Mouse (Mus musculus): Measurements from ENCODE around the gene Nhsl2. TPM values are rescaled to one million over a fixed set of nuclear protein-coding genes. Genes with fewer than 3 reads are reported as not detected.

Gene Nhsl2
- total RNA-seq, 2 experiments from 2014 or later, result 49.3 to 57.1 TPM

DNA sequence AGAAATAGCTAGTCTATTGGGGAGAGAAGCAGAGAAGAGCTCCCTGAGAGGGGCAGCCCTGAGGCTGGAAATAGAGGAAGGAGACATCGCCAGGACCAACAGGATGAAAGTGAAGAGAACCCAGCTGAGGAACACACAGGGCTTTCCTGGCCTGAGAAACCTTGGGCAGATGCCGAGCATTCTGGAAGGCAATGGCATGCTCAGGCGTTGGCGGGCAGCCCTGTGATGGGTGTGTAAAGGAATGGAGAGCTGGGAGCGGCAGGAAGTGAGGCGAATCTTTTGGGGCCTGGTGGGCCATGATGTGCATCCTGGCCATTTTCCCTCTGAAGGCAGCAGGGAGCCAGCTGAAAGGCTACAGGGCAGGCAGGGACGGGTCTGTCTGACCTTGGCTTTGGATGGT, 83.1 kb downstream of the Nhsl2 start:
- no peak overlapping the region for H3K4me3 ChIP-seq
- H3K27ac ChIP-seq, result no peak overlapping the region
- no peak for DNase-seq (ENCODE audit: low spot score in 2 of 2)
- no peak for TF ChIP-seq CTCF (conservative IDR thresholded peaks at IDR 0.05)

DNA sequence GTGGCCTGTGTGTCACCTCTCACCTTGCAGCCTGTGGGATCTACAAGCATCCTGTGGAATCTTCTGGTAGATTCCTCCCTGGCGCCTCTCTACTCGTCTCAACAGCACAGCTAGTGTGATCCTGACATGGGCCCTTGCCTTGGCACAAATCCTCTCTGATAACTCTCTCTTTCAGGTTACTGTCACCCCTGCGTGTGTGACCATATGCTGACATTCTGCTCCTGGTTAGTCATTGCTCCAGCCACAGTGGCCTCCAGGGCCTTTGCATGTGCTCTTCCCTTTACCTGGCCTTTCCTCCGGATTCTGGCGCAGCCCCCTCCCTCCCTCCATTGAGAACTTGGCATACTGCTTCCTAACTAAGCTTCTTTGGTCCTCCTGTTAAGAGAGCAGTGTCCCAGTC, 84.2 kb downstream of the Nhsl2 start:
- no peak overlapping the region for H3K4me3 ChIP-seq
- no peak overlapping the region for H3K27ac ChIP-seq
- no peak for DNase-seq (ENCODE audit: low spot score in 2 of 2)
- TF ChIP-seq CTCF (conservative IDR thresholded peaks at IDR 0.05), result no peak

DNA sequence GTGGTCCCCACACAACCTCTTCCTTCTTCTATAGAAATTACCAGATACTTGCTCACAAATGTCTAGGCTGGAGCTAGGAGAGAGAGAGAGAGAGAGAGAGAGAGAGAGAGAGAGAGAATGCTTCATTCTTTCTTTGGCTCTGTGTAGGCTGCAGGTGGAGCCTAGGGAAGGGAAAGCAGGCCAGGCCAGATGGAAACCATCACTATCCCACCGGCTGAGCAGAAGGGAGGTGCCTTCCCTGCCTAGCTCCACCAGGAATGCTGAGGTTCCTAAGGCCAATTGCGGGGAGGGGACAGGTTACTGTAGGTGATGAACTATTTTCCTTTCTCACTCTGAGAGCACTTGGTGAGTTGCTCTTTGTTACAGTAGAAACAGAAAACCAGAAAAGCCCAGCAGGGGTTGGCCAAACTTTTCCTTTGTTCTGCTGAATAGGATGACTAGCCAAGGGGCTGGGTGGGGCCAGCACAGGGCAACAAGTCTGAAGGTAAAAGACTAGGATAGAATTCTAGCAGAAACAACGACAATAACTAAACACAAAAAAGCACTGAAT, 86.2 kb downstream of the Nhsl2 start:
- no peak for DNase-seq (ENCODE audit: low spot score in 2 of 2)
- no peak overlapping the region for H3K27ac ChIP-seq
- no peak for TF ChIP-seq CTCF (conservative IDR thresholded peaks at IDR 0.05)

DNA sequence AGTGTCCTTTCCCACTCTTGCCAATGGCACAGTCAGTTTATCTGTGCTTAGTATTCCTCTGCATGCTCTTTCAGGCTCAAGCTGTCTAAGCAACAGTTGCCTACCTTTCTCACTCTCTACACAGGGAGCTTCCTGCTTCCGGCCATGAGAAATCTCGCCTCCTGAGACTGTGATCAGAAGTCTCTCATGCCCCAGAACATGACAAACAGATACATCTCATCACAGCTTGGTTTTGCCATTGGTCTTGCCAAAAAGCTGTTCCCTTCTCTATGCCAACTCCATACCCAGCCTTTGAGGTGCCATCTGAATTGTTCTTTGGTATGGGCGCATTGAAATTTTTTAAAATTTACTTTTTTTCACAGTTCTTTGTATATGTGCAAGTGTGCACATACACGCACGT, 90.3 kb downstream of the Nhsl2 start:
- Histone ChIP-seq H3K27ac (no peak overlapping the region), H3K4me3 (no peak overlapping the region)
- TF ChIP-seq CTCF (conservative IDR thresholded peaks at IDR 0.05), result no peak
- no peak for DNase-seq (ENCODE audit: low spot score in 2 of 2)

More for the DNA sequence above, 86.2 kb downstream of the Nhsl2 start:
- no peak overlapping the region for H3K4me3 ChIP-seq

DNA sequence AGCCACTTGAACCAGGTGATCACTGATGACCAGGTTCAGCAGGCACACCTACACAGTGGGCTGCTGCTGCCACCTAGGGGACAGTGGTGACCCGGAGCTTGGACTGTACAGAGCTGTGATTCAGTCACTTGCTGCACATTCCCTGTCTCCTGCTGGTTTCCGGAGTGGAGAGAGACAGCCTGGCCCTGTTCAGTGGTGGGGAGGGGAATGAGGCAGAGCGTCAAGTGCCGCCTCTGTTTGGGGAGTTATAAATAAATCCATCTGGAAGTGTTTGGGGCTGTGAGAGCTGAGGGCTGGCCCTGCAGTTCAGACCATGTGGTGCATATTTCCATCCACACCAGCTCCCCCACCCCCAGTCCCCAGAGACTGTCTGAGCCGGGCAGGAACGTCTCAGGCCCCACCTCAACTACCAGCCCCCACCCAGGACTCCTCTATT, 93.3 kb downstream of the Nhsl2 start:
- peak; percentile 77 for TF ChIP-seq CTCF (conservative IDR thresholded peaks at IDR 0.05)
- Histone ChIP-seq H3K4me3 (no peak overlapping the region), H3K27ac (peak overlapping the region; percentile 68)
- DNase-seq (ENCODE audit: low spot score in 2 of 2), result peak; percentile 61 to 62

DNA sequence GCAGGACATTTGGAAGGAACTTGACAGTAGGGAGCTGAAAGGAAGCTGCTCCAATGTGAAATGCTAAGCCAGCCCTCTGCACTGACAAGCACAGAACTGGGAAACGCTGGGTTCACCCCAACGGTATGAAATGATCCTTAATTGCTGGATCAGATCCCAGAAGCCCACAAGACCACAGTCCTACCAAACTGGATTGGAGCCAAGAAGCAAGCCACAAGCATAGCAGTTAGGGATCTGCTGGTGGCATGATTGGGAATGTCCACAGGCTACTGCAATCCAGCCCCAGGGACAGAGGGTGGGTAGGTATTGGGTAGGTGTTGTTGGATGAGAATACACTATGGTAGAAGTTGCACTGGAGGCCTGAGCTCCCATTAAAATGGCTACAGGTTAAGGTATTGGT, 94.6 kb downstream of the Nhsl2 start:
- no peak for TF ChIP-seq CTCF (conservative IDR thresholded peaks at IDR 0.05)
- no peak for DNase-seq (ENCODE audit: low spot score in 2 of 2)
- H3K27ac ChIP-seq, result no peak overlapping the region
- H3K4me3 ChIP-seq, result no peak overlapping the region

DNA sequence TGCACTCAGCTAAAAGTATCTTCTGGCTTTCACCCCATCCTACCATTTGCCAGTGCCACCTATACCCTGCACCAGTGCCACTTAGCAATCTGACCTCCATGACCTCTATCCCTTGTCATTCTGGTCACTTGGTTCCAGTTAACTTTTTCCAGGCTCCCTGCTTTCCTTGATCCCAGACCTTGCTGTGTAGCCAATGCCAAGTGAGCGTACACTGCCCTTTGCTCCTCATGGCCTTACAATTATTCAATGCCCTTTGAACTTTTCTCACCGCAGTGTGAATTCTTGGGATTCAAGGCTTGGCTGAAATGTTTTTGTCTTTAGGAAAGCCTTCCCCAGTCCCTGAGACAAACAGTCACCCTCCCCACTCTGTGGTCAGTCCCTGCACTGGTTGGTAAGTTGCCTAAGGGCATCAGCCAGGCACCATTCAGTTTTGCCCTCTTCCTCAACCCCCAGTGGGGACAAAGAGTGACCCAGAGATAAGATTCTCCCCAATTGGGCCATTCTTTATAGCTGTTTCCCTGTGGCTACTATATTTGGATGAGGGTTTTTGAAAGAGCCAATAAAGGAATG, 95.7 kb downstream of the Nhsl2 start:
- Histone ChIP-seq H3K27ac (no peak overlapping the region), H3K4me3 (no peak overlapping the region)
- TF ChIP-seq CTCF (conservative IDR thresholded peaks at IDR 0.05), result no peak
- DNase-seq (ENCODE audit: low spot score in 2 of 2), result no peak

DNA sequence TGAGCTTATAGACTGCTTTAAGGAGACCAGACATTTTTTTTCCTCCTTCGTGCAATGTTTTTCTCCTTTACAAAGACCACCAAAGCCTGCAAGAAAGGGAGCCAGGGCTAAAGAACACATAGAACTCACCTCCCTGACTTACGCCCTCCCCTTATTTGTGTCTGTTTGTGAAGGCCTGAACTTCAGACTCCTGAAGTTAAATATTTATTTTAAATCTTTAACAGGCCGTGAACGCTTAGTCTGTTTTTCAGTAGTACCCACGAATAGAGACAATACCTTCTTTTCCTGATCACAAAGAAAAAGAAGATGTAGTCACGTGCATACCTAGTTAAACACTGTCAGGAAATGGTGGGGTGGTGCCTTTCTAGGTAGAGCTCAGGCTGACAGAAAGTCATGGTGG, 103.3 kb downstream of the Nhsl2 start:
- TF ChIP-seq CTCF (conservative IDR thresholded peaks at IDR 0.05), result no peak
- no peak for DNase-seq (ENCODE audit: low spot score in 2 of 2)
- Histone ChIP-seq H3K4me3 (no peak overlapping the region), H3K27ac (no peak overlapping the region)

DNA sequence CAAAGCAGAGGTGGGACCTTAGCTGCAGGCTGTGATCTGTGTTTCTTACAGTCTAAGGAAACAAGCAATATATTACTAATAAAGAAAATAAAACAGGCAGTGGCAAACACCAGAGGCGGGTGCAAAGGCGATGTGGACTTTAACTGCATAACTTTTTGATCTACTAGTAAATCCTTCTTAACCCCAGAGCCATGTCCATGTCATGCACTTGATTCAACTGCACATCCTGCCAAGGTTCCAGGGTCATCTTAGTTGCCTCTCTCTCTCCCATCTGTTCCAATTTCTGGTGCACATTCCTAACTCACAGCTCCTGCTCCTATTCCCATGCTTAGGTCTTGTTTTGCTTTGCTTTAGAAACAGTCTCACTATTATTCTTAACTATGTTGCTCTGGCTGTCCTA, 104.1 kb downstream of the Nhsl2 start:
- Histone ChIP-seq H3K4me3 (no peak overlapping the region), H3K27ac (no peak overlapping the region; the same call in 1 of the 2 replicates)
- no peak for TF ChIP-seq CTCF (conservative IDR thresholded peaks at IDR 0.05)
- DNase-seq (ENCODE audit: low spot score in 2 of 2), result no peak

DNA sequence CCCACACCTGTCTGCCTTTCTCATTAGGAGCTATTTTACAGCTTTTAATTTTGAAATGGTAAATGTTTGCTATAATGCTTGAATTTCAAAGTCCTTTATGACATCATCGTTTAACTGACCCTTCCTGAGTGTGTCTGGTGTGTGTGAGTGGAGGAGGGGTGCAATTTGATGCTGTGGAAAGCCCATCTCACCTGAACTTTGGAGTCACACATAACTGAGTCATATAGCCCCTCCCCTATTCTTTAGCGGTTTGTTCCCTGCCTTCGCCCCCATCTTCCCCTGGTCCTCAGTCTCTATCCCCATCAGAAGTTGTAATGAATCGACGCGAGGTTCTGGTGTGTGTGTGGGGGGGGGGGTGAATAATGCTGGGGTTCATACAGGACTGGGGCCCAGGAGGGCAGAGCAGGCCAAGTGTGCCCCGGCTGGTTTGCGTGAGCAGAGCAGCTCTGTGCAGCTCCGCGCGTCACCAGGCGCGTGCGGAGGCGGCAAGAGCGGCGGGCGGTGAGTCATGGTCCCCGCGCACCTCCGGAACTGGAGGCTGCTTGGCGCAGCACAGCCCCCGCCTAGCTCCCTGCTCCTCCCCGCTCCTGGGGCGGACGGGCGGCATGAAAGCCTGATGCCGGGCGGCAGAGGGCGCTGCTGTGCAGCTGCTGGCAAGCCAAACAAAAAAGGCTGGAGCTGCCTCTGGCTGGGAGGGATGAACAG, 104.8 kb downstream of the Nhsl2 start:
- H3K4me3 ChIP-seq, result peak overlapping the region; percentile 38
- H3K27ac ChIP-seq, result peak overlapping the region; percentile 51; the same call in 1 of the 2 replicates
- DNase-seq (ENCODE audit: low spot score in 2 of 2), result peak; percentile 87 to 89
- peak; percentile 92 for TF ChIP-seq CTCF (conservative IDR thresholded peaks at IDR 0.05)

DNA sequence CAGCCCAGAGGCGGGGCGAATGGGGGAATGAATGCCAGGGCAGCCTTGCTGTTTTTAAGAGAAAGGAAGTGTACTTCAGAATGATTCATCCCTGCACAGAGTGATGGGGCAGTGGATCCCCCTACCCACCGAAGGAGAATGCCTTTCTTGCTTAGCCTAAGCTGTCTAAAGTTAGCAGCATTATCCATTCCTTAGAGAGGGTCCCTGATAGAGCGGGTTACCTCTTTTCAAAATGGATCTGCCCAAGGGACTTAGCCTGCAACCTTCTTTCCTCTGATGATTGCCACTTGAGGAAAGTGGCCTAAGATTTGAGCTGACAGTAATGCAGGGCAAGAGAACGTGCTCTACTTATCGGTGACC, 105.3 kb downstream of the Nhsl2 start:
- no peak for TF ChIP-seq CTCF (conservative IDR thresholded peaks at IDR 0.05)
- Histone ChIP-seq H3K27ac (peak overlapping the region; percentile 43; the same call in 1 of the 2 replicates), H3K4me3 (no peak overlapping the region; the same call in 1 of the 2 replicates)
- no peak for DNase-seq (ENCODE audit: low spot score in 2 of 2)

DNA sequence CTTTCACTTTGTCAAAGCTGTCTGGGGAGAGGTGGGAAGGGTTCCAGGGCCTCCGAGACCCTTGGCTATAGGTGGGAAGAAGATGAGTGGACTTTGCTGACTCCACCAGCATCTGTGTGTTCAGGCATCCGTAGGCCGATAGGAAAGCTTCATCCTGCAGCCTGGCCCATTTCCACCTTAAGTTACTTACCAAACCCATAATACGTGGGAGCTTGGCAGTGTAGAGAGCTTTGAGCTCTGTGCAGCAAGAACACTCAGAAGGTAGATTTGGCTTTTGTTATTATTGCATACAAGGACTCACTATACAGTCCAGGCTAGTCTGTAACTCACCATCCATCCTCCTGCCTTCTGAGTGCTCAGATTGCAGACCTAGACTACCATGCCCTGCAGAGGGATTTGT, 112.7 kb downstream of the Nhsl2 start:
- no peak overlapping the region for H3K27ac ChIP-seq
- no peak for TF ChIP-seq CTCF (conservative IDR thresholded peaks at IDR 0.05)
- no peak overlapping the region for H3K4me3 ChIP-seq
- no peak for DNase-seq (ENCODE audit: low spot score in 2 of 2)

DNA sequence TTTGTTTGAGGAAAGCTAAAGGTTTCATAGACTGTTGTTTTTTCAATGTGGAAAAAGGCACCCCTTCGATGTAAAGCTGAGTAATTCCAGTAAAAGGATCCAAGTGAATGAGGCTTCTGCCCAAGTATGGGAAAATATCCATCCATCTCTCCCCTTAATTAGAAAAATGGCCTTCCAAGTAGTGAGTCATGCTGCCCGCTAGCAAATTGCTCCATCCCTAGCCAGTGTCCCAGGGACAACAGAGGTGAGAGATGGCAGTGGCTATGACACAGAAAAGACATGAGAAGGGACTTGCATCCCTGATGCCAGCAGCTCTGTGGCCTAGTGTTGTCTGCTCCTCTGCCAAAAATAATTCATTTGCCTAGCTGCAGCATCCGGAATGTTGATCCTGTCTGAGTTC, 114.5 kb downstream of the Nhsl2 start:
- no peak for DNase-seq (ENCODE audit: low spot score in 2 of 2)
- H3K4me3 ChIP-seq, result no peak overlapping the region
- H3K27ac ChIP-seq, result no peak overlapping the region
- no peak for TF ChIP-seq CTCF (conservative IDR thresholded peaks at IDR 0.05)

DNA sequence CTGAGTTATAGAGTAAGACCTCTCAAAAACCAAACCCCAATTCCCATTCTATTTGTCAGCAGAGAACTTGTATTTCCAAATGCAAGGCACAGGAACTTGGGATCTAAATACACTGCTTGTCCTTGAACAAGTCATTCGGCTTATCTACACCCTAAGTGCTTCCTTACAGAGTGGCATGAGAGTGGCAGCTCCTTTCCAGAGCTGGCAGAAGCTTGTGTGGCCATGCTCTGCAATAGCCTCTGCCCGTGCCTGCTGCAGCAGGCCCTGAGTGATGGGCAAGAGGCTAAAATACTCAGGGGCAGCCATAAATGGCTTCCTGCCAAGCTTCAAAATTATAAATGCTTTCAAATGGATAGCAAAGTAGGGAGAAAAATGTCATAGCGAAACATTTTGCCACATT, 123.8 kb downstream of the Nhsl2 start:
- no peak for TF ChIP-seq CTCF (conservative IDR thresholded peaks at IDR 0.05)

More for the DNA sequence above, 123.8 kb downstream of the Nhsl2 start:
- no peak for DNase-seq (ENCODE audit: low spot score in 2 of 2)
- Histone ChIP-seq H3K27ac (no peak overlapping the region), H3K4me3 (no peak overlapping the region)

All from layer of hippocampus, adult 2 months (tissue).